Mouse (Mus musculus): ENCODE data around the gene 2310034G01Rik.

DNA sequence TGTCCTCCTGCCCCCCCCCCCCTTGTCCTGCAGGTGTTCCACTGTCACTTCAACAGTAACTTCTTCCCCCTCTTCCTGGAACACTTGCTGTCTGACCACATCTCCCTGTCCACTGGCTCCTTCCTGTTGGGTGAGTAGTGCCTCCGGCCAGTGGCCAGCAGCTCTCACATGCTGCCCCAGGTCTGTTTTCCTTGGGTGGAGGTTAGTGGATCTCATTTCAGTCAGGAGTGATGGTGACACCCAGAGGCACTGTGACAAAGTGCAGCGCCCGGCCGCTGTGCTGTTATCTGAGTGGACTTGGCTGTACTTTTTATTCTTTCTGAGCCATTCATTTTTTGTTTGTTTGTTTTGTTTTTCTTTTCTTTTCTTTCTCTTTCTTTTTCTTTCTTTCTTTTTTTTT is 19.1 kb upstream of the 2310034G01Rik start:
- TF ChIP-seq CTCF (IDR thresholded peaks at IDR 0.05; ENCODE audit: low read depth) (peak; percentile 75), EP300 (IDR thresholded peaks at IDR 0.05; ENCODE audit: low read depth) (no peak)
